Mouse (Mus musculus): ENCODE data around the gene Kcnj14. TPM values are rescaled to one million over a fixed set of nuclear protein-coding genes. Genes with fewer than 3 reads are reported as not detected.

The Kcnj14 gene
- polyA plus RNA-seq, 1 experiment from 2014 or later: 0.73 TPM

DNA sequence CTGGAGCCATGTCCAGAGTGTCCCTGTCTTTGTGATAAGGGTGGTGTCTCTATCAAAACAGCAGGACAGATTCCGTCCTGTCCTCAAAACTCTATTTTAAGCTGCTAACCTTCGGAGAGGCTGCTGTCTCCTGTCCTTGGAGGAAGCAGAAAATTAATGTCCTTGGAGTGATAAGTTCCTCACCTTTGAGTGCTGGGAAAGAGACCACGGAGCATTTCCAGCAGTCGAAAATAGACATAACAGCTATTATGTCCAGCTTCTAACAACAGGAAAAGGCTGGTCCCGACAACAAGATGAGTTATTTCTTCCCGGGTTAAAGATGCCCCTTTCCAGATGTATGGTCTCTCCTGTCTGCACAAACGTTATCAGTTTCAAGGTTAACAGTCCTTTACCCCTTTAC lies 49.3 kb downstream of the Kcnj14 start:
- Histone ChIP-seq H3K4me3 (replicated peaks) (no peak overlapping the region), H3K36me3 (no peaks in the 10 kb centered on the region), H3K27me3 (no peaks in the 10 kb centered on the region), H3K4me1 (replicated peaks) (peaks cover 8% of the 10 kb centered on the region; the same call in 1 of the 2 replicates), H3K4me2 (replicated peaks) (no peak overlapping the region), H3K9ac (replicated peaks) (no peak overlapping the region), H3K27ac (no peak overlapping the region), H3K9me3 (no peaks in the 10 kb centered on the region)
- no peak for ATAC-seq
- WGBS: 79% methylated on average over 7 of the region's 7 CpGs

DNA sequence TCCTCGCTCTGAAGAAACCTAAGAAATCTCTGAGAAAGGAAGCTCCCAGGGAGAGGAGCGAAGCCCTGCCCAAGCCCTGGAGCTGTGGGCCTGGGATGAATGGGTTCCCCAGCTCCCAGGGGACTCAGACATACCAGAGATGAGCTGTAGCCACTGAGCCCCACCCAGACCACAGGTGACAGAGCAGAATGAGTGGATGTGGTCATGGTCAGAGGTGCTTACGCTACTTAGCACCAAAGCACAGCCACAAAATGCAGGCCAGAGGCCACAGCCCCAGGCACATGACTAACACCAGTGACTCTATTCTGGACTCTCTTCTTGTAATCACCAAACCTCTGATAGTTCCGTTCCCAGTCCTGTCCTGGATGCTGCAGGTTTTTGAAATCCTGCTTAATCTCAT lies 53.5 kb downstream of the Kcnj14 start:
- no peak overlapping the region for H3K4me3 ChIP-seq (replicated peaks)
- 60% methylated on average over 4 of the region's 4 CpGs for WGBS
- no peaks in the 10 kb centered on the region for H3K4me1 ChIP-seq (replicated peaks)
- no peak overlapping the region for H3K4me2 ChIP-seq (replicated peaks)
- H3K9ac ChIP-seq (replicated peaks): no peak overlapping the region
- no peak for ATAC-seq
- no peaks in the 10 kb centered on the region for H3K36me3 ChIP-seq
- H3K27ac ChIP-seq: no peak overlapping the region
- no peaks in the 10 kb centered on the region for H3K27me3 ChIP-seq
- H3K9me3 ChIP-seq: no peaks in the 10 kb centered on the region

DNA sequence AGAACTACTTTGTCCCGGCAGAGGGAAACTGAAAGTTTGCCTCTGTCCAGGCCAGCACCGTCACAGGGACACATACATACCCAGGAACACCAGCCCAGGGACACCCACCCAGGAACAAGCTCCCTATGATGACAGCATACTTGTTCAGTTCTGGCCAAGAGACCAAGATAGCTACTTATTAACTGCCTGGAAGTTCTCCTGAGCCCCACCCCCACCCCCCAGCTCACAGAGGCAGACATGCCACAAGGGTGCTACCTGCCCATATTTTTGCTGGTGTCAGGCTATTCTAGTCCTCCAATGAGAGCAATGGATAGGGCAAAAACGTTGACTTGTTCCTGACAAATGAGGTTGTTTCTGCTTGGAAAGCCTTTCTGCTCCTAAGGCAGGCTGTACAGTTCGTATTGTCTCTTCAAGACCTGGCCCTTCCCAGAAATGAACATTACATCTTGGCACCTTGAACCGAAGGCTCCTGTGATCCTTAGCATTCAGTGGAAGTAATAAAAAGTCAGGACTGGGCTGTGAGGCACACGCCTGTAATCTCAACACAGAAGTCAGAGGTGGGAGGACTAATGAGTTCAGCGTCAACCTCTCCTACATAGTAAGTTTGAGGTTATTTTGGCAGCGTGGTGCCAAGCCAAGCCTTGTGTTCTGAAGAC lies 54.0 kb downstream of the Kcnj14 start:
- Histone ChIP-seq H3K9ac (replicated peaks) (no peak overlapping the region), H3K4me2 (replicated peaks) (no peak overlapping the region), H3K27me3 (no peaks in the 10 kb centered on the region), H3K36me3 (no peaks in the 10 kb centered on the region), H3K4me3 (replicated peaks) (no peak overlapping the region), H3K27ac (no peak overlapping the region), H3K4me1 (replicated peaks) (no peaks in the 10 kb centered on the region), H3K9me3 (no peaks in the 10 kb centered on the region)
- WGBS: 76% methylated on average over 8 of the region's 8 CpGs
- ATAC-seq: no peak

DNA sequence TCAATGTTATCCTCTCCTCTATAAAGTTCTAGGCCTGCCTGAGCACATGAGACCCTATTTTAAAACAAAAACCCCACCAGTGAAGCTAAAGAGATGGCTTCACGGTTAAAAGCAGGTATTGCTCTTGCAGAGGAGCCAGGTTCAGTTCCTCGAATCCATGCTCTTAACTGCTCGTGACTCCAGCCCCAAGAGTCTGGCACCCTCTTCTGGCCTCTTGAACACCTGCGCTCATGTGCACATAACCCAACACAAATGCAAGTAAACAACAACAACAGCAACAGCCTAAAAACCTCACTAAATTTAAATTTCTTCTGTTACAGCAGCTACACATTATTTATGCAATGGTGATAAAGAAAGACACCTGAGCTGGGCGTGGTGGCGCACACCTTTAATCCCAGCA lies 57.1 kb downstream of the Kcnj14 start:
- Histone ChIP-seq H3K4me3 (replicated peaks) (no peak overlapping the region), H3K9ac (replicated peaks) (no peak overlapping the region), H3K27ac (no peak overlapping the region), H3K4me1 (replicated peaks) (no peaks in the 10 kb centered on the region), H3K27me3 (no peaks in the 10 kb centered on the region), H3K4me2 (replicated peaks) (no peak overlapping the region), H3K9me3 (no peaks in the 10 kb centered on the region), H3K36me3 (no peaks in the 10 kb centered on the region)
- 92% methylated on average over 6 of the region's 6 CpGs for WGBS
- ATAC-seq: no peak

DNA sequence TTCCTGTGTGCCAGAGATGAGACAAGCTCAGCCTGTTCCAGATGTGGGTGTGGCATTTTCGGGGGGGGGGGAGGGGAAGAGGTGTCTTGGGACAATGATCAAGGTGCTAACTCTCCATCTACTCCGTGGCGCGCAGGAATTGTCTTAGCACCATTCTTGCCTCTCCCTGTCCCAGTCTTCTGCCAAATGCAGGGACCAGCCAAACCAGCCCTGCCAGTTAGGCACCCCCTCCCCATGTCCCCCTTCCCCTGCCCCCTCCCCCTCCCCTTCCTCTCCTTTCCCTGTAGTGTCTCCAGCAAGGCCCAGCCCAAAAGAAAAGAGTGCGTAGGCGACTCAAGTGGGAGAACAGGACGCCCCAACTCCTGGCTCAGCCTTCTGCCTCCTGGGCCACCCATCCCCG lies 57.8 kb downstream of the Kcnj14 start:
- Histone ChIP-seq H3K27ac (no peak overlapping the region), H3K9ac (replicated peaks) (no peak overlapping the region), H3K4me2 (replicated peaks) (no peak overlapping the region), H3K4me3 (replicated peaks) (no peak overlapping the region), H3K4me1 (replicated peaks) (no peaks in the 10 kb centered on the region), H3K36me3 (no peaks in the 10 kb centered on the region), H3K9me3 (no peaks in the 10 kb centered on the region), H3K27me3 (no peaks in the 10 kb centered on the region)
- WGBS: 44% methylated on average over 7 of the region's 8 CpGs
- ATAC-seq: no peak

Other genes with a start within 250 kb of the Kcnj14 start
- 0.17 TPM in 1 of 2 replicates, not detected in the other for gene Fgf21, start 209.3 kb downstream of the Kcnj14 start, polyA plus RNA-seq (2015; fragmentation: Nextera tagmentation; extraction: Ambion mirVana)
- gene Fut1, start 207.5 kb downstream of the Kcnj14 start, polyA plus RNA-seq (2015; fragmentation: Nextera tagmentation; extraction: Ambion mirVana): not detected in 2 replicates
- 0.17 TPM in 1 of 2 replicates, not detected in the other for gene Izumo1, start 203.0 kb downstream of the Kcnj14 start, polyA plus RNA-seq (2015; fragmentation: Nextera tagmentation; extraction: Ambion mirVana)
- 7.5 and 9.4 TPM in 2 replicates for gene Rasip1, start 197.3 kb downstream of the Kcnj14 start, polyA plus RNA-seq (2015; fragmentation: Nextera tagmentation; extraction: Ambion mirVana)
- 3.1 and 4.8 TPM in 2 replicates for gene Mamstr, start 184.8 kb downstream of the Kcnj14 start, polyA plus RNA-seq (2015; fragmentation: Nextera tagmentation; extraction: Ambion mirVana)
- 0.06 and 0.09 TPM in 2 replicates for gene Fut2, start 158.4 kb downstream of the Kcnj14 start, polyA plus RNA-seq (2015; fragmentation: Nextera tagmentation; extraction: Ambion mirVana)
- gene Ntn5, start 140.8 kb downstream of the Kcnj14 start, polyA plus RNA-seq (2015; fragmentation: Nextera tagmentation; extraction: Ambion mirVana): 0.39 and 0.59 TPM in 2 replicates
- gene Sec1, start 130.4 kb downstream of the Kcnj14 start, polyA plus RNA-seq (2015; fragmentation: Nextera tagmentation; extraction: Ambion mirVana): 0.17 and 0.31 TPM in 2 replicates
- gene Car11, start 124.9 kb downstream of the Kcnj14 start, polyA plus RNA-seq (2015; fragmentation: Nextera tagmentation; extraction: Ambion mirVana): 35.9 and 40.0 TPM in 2 replicates
- 3.4 and 4.0 TPM in 2 replicates for gene Dbp, start 119.7 kb downstream of the Kcnj14 start, polyA plus RNA-seq (2015; fragmentation: Nextera tagmentation; extraction: Ambion mirVana)
- gene Rpl18, start 109.3 kb downstream of the Kcnj14 start, polyA plus RNA-seq (2015; fragmentation: Nextera tagmentation; extraction: Ambion mirVana): 643 and 684 TPM in 2 replicates
- gene Sphk2, start 106.8 kb downstream of the Kcnj14 start, polyA plus RNA-seq (2015; fragmentation: Nextera tagmentation; extraction: Ambion mirVana): 24.3 and 27.1 TPM in 2 replicates
- gene Fam83e, start 103.6 kb downstream of the Kcnj14 start, polyA plus RNA-seq (2015; fragmentation: Nextera tagmentation; extraction: Ambion mirVana): 1.0 and 1.3 TPM in 2 replicates
- gene Spaca4, start 99.0 kb downstream of the Kcnj14 start, polyA plus RNA-seq (2015; fragmentation: Nextera tagmentation; extraction: Ambion mirVana): not detected in 2 replicates
- 22.8 and 24.0 TPM in 2 replicates for gene Lmtk3, start 41.0 kb downstream of the Kcnj14 start, polyA plus RNA-seq (2015; fragmentation: Nextera tagmentation; extraction: Ambion mirVana)
- gene Sult2b1, start 40.1 kb downstream of the Kcnj14 start, polyA plus RNA-seq (2015; fragmentation: Nextera tagmentation; extraction: Ambion mirVana): 5.5 and 5.6 TPM in 2 replicates
- 362 and 363 TPM in 2 replicates for gene Cyth2, start 10.2 kb downstream of the Kcnj14 start, polyA plus RNA-seq (2015; fragmentation: Nextera tagmentation; extraction: Ambion mirVana)
- 39.9 and 41.7 TPM in 2 replicates for gene Grwd1, start 6.2 kb upstream of the Kcnj14 start, polyA plus RNA-seq (2015; fragmentation: Nextera tagmentation; extraction: Ambion mirVana)
- 36.1 and 44.8 TPM in 2 replicates for gene Kdelr1, start 48.0 kb upstream of the Kcnj14 start, polyA plus RNA-seq (2015; fragmentation: Nextera tagmentation; extraction: Ambion mirVana)
- gene Grin2d, start 53.6 kb upstream of the Kcnj14 start, polyA plus RNA-seq (2015; fragmentation: Nextera tagmentation; extraction: Ambion mirVana): 1.2 and 1.3 TPM in 2 replicates
- gene Syngr4, start 71.9 kb upstream of the Kcnj14 start, polyA plus RNA-seq (2015; fragmentation: Nextera tagmentation; extraction: Ambion mirVana): 0.28 and 0.66 TPM in 2 replicates
- 5.9 and 6.7 TPM in 2 replicates for gene Tmem143, start 72.2 kb upstream of the Kcnj14 start, polyA plus RNA-seq (2015; fragmentation: Nextera tagmentation; extraction: Ambion mirVana)
- 24.4 and 27.3 TPM in 2 replicates for gene Emp3, start 96.6 kb upstream of the Kcnj14 start, polyA plus RNA-seq (2015; fragmentation: Nextera tagmentation; extraction: Ambion mirVana)
- gene Ccdc114, start 99.3 kb upstream of the Kcnj14 start, polyA plus RNA-seq (2015; fragmentation: Nextera tagmentation; extraction: Ambion mirVana): 3.3 and 4.1 TPM in 2 replicates
- 0.26 and 0.41 TPM in 2 replicates for gene Abcc6, start 205.5 kb upstream of the Kcnj14 start, polyA plus RNA-seq (2015; fragmentation: Nextera tagmentation; extraction: Ambion mirVana)
- gene Nomo1, start 208.9 kb upstream of the Kcnj14 start, polyA plus RNA-seq (2015; fragmentation: Nextera tagmentation; extraction: Ambion mirVana): 31.4 and 37.7 TPM in 2 replicates